Mouse (Mus musculus) embryonic fibroblast, embryonic 13.5 days (primary cell): ENCODE measurements at regions not wholly inside any gene's neighbourhood (a gene's known extent, or its start where the extent isn't known, plus 50 kb on each side); places are given as distances from the start of the nearest gene placed in this dataset.

Source experiments
- CTCF ChIP-seq: IDR thresholded peaks from 2 replicates; pipeline ENCODE4 v1.5.1; 2011; ENCODE audit warnings: mild to moderate bottlenecking, control low read depth, low read length, moderate library complexity, borderline replicate concordance; ENCODE audit not compliant: insufficient read depth
- POLR2A ChIP-seq: IDR thresholded peaks from 2 replicates; pipeline ENCODE4 v1.6.1; 2011; ENCODE audit warnings: low read depth, mild to moderate bottlenecking, control low read depth, low read length, moderate library complexity

DNA sequence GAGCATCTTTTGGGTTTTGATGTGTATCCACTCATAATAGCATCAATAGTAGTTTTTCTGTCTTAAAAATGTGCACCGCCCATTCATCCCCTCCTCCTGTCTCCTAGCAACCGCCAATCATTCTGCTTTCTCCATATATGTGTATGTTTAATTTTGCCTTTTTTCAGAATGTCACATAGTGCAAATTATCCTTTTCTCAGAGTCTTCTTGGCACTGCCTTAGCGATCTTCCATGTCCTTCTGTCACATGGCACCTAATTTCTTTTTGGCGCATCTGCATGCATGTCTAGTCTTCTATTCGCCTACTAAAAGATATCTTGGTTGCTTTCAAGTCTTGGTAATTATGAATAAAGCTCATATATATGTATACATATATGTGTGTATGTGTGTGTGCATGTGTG lies 573.0 kb downstream of the Gm19410 start:
- TF ChIP-seq CTCF (no peak), POLR2A (no peak)
